Mouse (Mus musculus) liver, embryonic 15.5 days (tissue): ENCODE results near the gene Kcnj6. TPM values are rescaled to one million over a fixed set of nuclear protein-coding genes. Genes with fewer than 3 reads are reported as not detected.

ENCODE experiments used
- ATAC-seq: fragments of 200-750 bp; cut with Nextera tagmentation; 2 replicates; pipeline ENCODE4 v1.8.0; 2017; ENCODE audit warnings: moderate number of reproducible peaks, mild to moderate bottlenecking, moderate library complexity; ENCODE audit not compliant: insufficient read depth
- H3K27ac ChIP-seq: fragments of 300-500 bp; sonication (generic); replicated peaks from 2 replicates; pipeline ENCODE4 v1.5.1; 2015; ENCODE audit warnings: mild to moderate bottlenecking, inconsistent platforms
- H3K27me3 ChIP-seq: fragments of 300-500 bp; sonication (generic); 2 replicates; pipeline ENCODE4 v1.6.1; 2015; ENCODE audit warnings: mild to moderate bottlenecking, inconsistent platforms
- H3K36me3 ChIP-seq: fragments of 300-500 bp; sonication (generic); replicated peaks from 2 replicates; pipeline ENCODE4 v1.6.1; 2015; ENCODE audit warnings: moderate library complexity, mild to moderate bottlenecking, inconsistent platforms
- H3K4me1 ChIP-seq: fragments of 300-500 bp; sonication (generic); replicated peaks from 2 replicates; pipeline ENCODE4 v1.6.1; 2015; ENCODE audit warnings: inconsistent platforms
- H3K4me2 ChIP-seq: fragments of 300-500 bp; sonication (generic); 2 replicates; pipeline ENCODE4 v1.6.1; 2015; ENCODE audit warnings: moderate library complexity, mild to moderate bottlenecking, inconsistent platforms
- H3K4me3 ChIP-seq: fragments of 300-500 bp; sonication (generic); replicated peaks from 2 replicates; pipeline ENCODE4 v1.5.1; 2015; ENCODE audit warnings: mild to moderate bottlenecking, inconsistent platforms
- H3K9ac ChIP-seq: fragments of 300-500 bp; sonication (generic); 2 replicates; pipeline ENCODE4 v1.6.1; 2015; ENCODE audit warnings: moderate library complexity, mild to moderate bottlenecking, inconsistent platforms
- H3K9me3 ChIP-seq: fragments of 300-500 bp; sonication (generic); replicated peaks from 2 replicates; pipeline ENCODE4 v1.6.1; 2016; ENCODE audit warnings: inconsistent platforms
- WGBS: fragments of 180-500 bp; shearing (Covaris S2); methylation state at CpG from one replicate; pipeline ENCODE4 v1.1.7; 2015; ENCODE audit warnings: mixed read lengths; ENCODE audit not compliant: insufficient replicate concordance; 5-methylcytosine and 5-hydroxymethylcytosine counted together
- polyA plus RNA-seq: library from polyadenylated mRNA; unstranded; fragments of >200 nt; fragmentation: Nextera tagmentation; extraction: Ambion mirVana; gene quantifications from 2 replicates; pipeline ENCODE4 v1.2.1, GENCODE M21; 2015

The Kcnj6 gene
- polyA plus RNA-seq, 1 experiment from 2014 or later, result not detected

GRCm38 (mm10) chr16:94931343-94932301, 65.9 kb downstream of the Kcnj6 start:
- ATAC-seq, result no peak
- Histone ChIP-seq H3K9me3 (no peaks in the 10 kb centered on the region), H3K4me3 (no peak overlapping the region), H3K27me3 (no peaks in the 10 kb centered on the region), H3K4me1 (no peaks in the 10 kb centered on the region), H3K4me2 (no peak overlapping the region), H3K9ac (no peak overlapping the region), H3K36me3 (no peaks in the 10 kb centered on the region), H3K27ac (no peak overlapping the region)
- 9% methylated on average over 20 of the region's 21 CpGs for WGBS

DNA sequence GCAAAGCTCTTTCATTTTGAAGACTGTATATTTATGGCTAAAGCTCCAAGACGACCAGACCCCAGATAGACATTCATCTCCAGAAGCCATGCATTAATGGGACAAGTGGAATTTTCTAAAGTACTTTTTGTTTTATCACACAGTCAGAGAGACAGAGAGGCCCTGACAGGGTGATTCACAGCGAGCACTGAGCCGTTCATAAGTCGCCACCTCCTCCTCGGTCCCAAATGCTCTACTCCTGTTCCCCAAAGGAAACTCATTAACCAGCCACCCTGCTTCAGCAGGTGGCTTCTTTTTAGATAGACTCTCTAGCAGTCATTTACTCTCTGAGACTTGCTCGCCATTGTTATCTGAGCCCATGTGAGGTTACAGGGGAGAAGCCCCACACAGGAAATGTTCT, 72.1 kb downstream of the Kcnj6 start:
- Histone ChIP-seq H3K4me2 (no peak overlapping the region), H3K36me3 (no peaks in the 10 kb centered on the region), H3K27ac (no peak overlapping the region), H3K9ac (no peak overlapping the region), H3K27me3 (no peaks in the 10 kb centered on the region), H3K4me1 (no peaks in the 10 kb centered on the region), H3K9me3 (no peaks in the 10 kb centered on the region), H3K4me3 (no peak overlapping the region)
- WGBS, result 41% methylated on average over 6 of the region's 6 CpGs
- ATAC-seq, result no peak

DNA sequence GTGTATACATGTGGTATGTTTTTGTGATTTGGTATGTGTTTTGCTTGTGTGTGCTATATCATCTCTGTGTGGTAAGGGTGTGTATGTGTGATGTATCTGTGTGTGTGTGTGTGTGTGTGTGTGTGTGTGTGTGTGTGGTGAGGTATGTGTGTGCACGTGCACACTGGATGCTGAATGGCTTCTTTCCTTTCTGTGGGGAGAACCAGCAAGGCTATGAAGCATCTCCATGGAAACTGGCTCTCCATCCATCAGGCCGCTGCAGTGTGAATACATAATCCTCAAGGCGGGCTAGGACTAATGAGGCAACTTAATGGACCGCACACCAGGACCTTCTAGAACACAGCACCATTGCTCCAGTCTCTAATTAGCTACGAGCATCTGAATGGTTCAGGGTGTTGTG, 78.3 kb downstream of the Kcnj6 start:
- H3K4me2 ChIP-seq, result no peak overlapping the region
- no peak for ATAC-seq
- H3K4me1 ChIP-seq, result no peaks in the 10 kb centered on the region
- WGBS, result 61% methylated on average over 5 of the region's 5 CpGs
- H3K9ac ChIP-seq, result no peak overlapping the region
- no peak overlapping the region for H3K4me3 ChIP-seq
- H3K27me3 ChIP-seq, result no peaks in the 10 kb centered on the region
- H3K9me3 ChIP-seq, result no peaks in the 10 kb centered on the region
- no peaks in the 10 kb centered on the region for H3K36me3 ChIP-seq
- no peak overlapping the region for H3K27ac ChIP-seq

- WGBS, result 66% methylated on average over 4 of the region's 4 CpGs
- Histone ChIP-seq H3K9ac (no peak overlapping the region), H3K36me3 (no peaks in the 10 kb centered on the region), H3K27me3 (no peaks in the 10 kb centered on the region), H3K9me3 (no peaks in the 10 kb centered on the region), H3K4me3 (no peak overlapping the region), H3K27ac (no peak overlapping the region), H3K4me1 (no peaks in the 10 kb centered on the region), H3K4me2 (no peak overlapping the region)
- ATAC-seq, result no peak
Observed at GRCm38 (mm10) chr16:94906026-94906425, 91.5 kb downstream of the Kcnj6 start.

- Histone ChIP-seq H3K4me3 (no peak overlapping the region), H3K27me3 (no peaks in the 10 kb centered on the region), H3K27ac (no peak overlapping the region), H3K36me3 (no peaks in the 10 kb centered on the region), H3K4me1 (no peaks in the 10 kb centered on the region), H3K4me2 (no peak overlapping the region), H3K9me3 (no peaks in the 10 kb centered on the region), H3K9ac (no peak overlapping the region)
- WGBS, result 55% methylated on average over 6 of the region's 6 CpGs
- ATAC-seq, result no peak
Observed at GRCm38 (mm10) chr16:94898832-94899231, 98.7 kb downstream of the Kcnj6 start.

DNA sequence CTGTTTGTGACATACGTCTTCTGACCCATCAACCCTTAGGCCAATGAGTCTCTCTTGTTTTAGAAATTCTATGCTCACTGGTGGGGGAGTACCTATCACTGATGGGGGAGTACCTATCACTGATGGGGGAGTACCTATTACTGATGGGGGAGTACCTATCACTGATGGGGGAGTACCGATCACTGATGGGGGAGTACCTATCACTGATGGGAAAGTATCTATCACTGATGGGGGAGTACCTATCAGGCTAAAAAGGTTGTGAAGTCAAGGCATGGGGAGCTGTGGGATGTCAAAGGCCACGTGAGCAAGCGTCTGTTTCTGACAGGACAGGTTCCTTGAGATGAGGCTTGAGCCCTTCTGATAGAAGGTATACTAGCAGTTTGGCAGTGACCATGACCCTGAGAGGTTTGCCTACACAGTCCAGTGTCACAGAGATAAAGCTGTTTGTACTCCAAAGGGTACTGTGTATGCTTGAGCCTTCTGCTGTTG, 105.3 kb downstream of the Kcnj6 start:
- Histone ChIP-seq H3K4me3 (no peak overlapping the region), H3K27me3 (no peaks in the 10 kb centered on the region), H3K4me2 (no peak overlapping the region), H3K36me3 (no peaks in the 10 kb centered on the region), H3K27ac (no peak overlapping the region), H3K9me3 (no peaks in the 10 kb centered on the region), H3K4me1 (no peaks in the 10 kb centered on the region), H3K9ac (no peak overlapping the region)
- ATAC-seq, result no peak
- 76% methylated on average over 4 of the region's 4 CpGs for WGBS

DNA sequence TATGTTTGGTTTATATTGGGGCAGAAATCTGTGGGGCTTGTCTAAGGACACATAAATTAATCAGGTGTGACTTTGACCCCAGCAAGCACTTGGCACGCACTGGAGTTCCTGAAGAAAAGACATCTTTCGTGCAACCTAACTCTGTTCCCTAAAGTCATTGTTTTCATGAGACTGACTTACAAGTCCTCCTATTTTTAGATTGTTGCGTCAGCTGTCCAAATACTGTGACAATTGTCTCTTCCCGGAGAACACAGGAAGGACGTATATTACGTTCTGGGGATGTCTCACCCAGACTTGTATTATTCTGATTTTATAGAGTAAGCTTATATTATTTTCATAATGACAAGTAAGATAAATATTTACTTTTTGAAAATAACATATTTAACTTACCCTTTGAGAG, 106.9 kb downstream of the Kcnj6 start:
- Histone ChIP-seq H3K36me3 (no peaks in the 10 kb centered on the region), H3K4me2 (no peak overlapping the region), H3K27me3 (no peaks in the 10 kb centered on the region), H3K9me3 (no peaks in the 10 kb centered on the region), H3K27ac (no peak overlapping the region), H3K4me1 (no peaks in the 10 kb centered on the region), H3K9ac (no peak overlapping the region), H3K4me3 (no peak overlapping the region)
- no peak for ATAC-seq
- WGBS, result 35% methylated on average over 6 of the region's 6 CpGs

DNA sequence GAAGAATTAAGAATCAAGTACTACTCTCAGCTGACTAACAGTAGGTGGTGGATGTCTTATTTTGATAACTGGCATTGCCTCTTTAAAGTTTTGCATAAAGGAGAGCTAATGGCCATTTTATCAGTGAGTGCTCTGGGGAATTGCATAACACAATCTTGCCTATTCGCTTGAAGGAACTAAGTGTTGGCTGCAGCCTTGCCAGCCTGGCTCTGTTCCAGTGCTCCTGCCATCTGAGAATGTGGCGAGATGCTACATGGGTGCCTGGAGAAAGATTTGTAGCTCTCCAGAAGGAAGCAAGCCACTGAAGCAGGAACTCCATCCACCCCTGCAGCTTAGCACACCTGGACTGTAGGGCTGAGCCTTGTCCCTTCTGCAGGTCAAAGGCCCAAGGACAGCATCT, 107.4 kb downstream of the Kcnj6 start:
- Histone ChIP-seq H3K9me3 (no peaks in the 10 kb centered on the region), H3K4me1 (no peaks in the 10 kb centered on the region), H3K9ac (no peak overlapping the region), H3K27me3 (no peaks in the 10 kb centered on the region), H3K4me2 (no peak overlapping the region), H3K27ac (no peak overlapping the region), H3K36me3 (no peaks in the 10 kb centered on the region), H3K4me3 (no peak overlapping the region)
- 57% methylated on average over 2 of the region's 2 CpGs for WGBS
- no peak for ATAC-seq

DNA sequence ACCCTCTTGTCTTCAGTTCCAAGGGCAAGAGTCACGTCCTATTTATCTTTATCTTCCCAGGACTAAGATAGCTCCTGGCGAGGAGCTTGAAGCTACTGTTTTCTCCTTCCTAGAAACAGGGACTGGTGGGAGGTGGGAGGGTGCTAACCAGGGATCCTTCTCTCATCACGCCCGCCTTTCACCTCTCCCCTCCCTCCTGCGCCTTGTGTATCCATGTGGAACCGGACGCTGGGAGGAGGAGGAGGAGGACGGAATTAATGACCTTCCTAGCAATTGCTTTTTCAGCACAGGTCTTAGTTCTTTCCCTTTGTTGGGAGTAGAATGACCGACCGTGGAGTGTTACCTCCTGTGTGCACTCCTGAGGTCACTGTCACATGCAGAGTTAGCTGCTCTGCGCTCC, 108.9 kb downstream of the Kcnj6 start:
- Histone ChIP-seq H3K36me3 (no peaks in the 10 kb centered on the region), H3K4me3 (no peak overlapping the region), H3K4me1 (no peaks in the 10 kb centered on the region), H3K9ac (no peak overlapping the region), H3K27ac (no peak overlapping the region), H3K9me3 (no peaks in the 10 kb centered on the region), H3K4me2 (no peak overlapping the region), H3K27me3 (no peaks in the 10 kb centered on the region)
- ATAC-seq, result no peak
- 63% methylated on average over 11 of the region's 11 CpGs for WGBS

DNA sequence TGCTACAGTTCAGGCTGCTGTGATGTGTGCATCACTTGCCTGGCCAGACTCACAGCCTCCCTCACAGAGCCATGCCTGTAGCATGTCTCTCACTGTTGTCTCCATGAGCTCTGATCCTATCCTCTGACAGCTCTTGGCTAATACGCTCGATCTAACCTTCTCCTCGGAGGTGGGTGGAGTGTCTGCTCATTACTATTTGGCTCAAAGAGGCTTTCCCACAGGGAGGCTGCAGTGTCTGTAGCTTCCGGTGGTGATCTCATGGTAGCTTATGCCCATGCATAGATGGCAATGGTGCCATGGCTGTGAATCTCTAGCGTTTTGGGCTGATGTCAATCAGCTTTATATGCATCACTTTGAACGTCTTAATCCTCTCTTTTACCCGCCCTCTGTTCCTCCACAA, 111.1 kb downstream of the Kcnj6 start:
- Histone ChIP-seq H3K4me1 (no peaks in the 10 kb centered on the region), H3K36me3 (no peaks in the 10 kb centered on the region), H3K4me3 (no peak overlapping the region), H3K27me3 (no peaks in the 10 kb centered on the region), H3K9ac (no peak overlapping the region), H3K4me2 (no peak overlapping the region), H3K27ac (no peak overlapping the region), H3K9me3 (no peaks in the 10 kb centered on the region)
- 64% methylated on average over 7 of the region's 7 CpGs for WGBS
- no peak for ATAC-seq

- Histone ChIP-seq H3K9ac (no peak overlapping the region), H3K36me3 (no peaks in the 10 kb centered on the region), H3K9me3 (no peaks in the 10 kb centered on the region), H3K4me2 (no peak overlapping the region), H3K27ac (no peak overlapping the region), H3K4me3 (no peak overlapping the region), H3K27me3 (no peaks in the 10 kb centered on the region), H3K4me1 (no peaks in the 10 kb centered on the region)
- 59% methylated on average over 7 of the region's 7 CpGs for WGBS
- no peak for ATAC-seq
Observed at GRCm38 (mm10) chr16:94885062-94885461, 112.4 kb downstream of the Kcnj6 start.

DNA sequence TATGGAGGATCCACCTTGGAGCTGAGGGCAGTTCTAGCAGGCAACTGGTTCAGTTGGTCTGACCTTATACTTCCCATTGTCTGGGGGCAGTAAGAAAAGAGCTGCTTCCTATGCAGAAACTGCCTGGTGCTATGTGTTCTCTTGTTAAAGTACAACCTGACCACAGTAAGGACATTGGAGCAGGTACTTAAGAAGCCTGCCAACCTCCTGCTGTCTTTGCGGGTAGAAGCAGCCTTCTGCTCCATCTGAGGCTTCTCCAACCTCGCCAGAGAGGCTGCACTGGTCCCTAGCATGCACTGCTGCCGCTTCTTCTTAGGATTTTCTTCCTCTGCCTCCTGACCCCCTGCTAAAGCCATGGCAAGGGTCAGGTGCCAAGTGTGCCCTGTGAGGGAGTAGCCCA, 113.6 kb downstream of the Kcnj6 start:
- no peak overlapping the region for H3K27ac ChIP-seq
- WGBS, result 51% methylated on average over 3 of the region's 3 CpGs

More for the DNA sequence above, 113.6 kb downstream of the Kcnj6 start:
- Histone ChIP-seq H3K4me2 (no peak overlapping the region), H3K4me3 (no peak overlapping the region), H3K4me1 (no peaks in the 10 kb centered on the region), H3K9me3 (no peaks in the 10 kb centered on the region), H3K27me3 (no peaks in the 10 kb centered on the region), H3K9ac (no peak overlapping the region), H3K36me3 (no peaks in the 10 kb centered on the region)
- no peak for ATAC-seq
